Mouse (Mus musculus): ENCODE results near the gene Tmem201. TPM values are rescaled to one million over a fixed set of nuclear protein-coding genes. Genes with fewer than 3 reads are reported as not detected.

The Tmem201 gene
- polyA plus RNA-seq, 1 experiment from 2014 or later: 31.0 TPM

- no peak overlapping the region for H3K9ac ChIP-seq
- 23% methylated on average over 5 of the region's 5 CpGs for WGBS
- peak; percentile 63 for ATAC-seq
Observed at GRCm38 (mm10) chr4:149710510-149710909, 27.3 kb downstream of the Tmem201 start.

GRCm38 (mm10) chr4:149705941-149706340 is 31.9 kb downstream of the Tmem201 start:
- no peaks in the 10 kb centered on the region for H3K27me3 ChIP-seq
- H3K9me3 ChIP-seq (replicated peaks): no peaks in the 10 kb centered on the region
- no peak overlapping the region for H3K4me2 ChIP-seq
- H3K27ac ChIP-seq: no peak overlapping the region
- H3K4me1 ChIP-seq: no peaks in the 10 kb centered on the region
- H3K9ac ChIP-seq: no peak overlapping the region
- H3K4me3 ChIP-seq: no peak overlapping the region
- WGBS: 91% methylated on average over 8 of the region's 8 CpGs
- no peaks in the 10 kb centered on the region for H3K36me3 ChIP-seq (ENCODE audit: poor library complexity, severe bottlenecking)
- no peak for ATAC-seq

More at GRCm38 (mm10) chr4:149710510-149710909, 27.3 kb downstream of the Tmem201 start:
- no peak overlapping the region for H3K27ac ChIP-seq
- no peaks in the 10 kb centered on the region for H3K27me3 ChIP-seq
- H3K4me2 ChIP-seq: no peak overlapping the region
- H3K4me3 ChIP-seq: no peak overlapping the region
- peaks cover 11% of the 10 kb centered on the region for H3K36me3 ChIP-seq (ENCODE audit: poor library complexity, severe bottlenecking)
- no peaks in the 10 kb centered on the region for H3K9me3 ChIP-seq (replicated peaks)
- H3K4me1 ChIP-seq: no peaks in the 10 kb centered on the region

GRCm38 (mm10) chr4:149705298-149705697 is 32.5 kb downstream of the Tmem201 start:
- no peak overlapping the region for H3K9ac ChIP-seq
- no peak overlapping the region for H3K27ac ChIP-seq
- no peak for ATAC-seq
- H3K4me2 ChIP-seq: no peak overlapping the region
- H3K9me3 ChIP-seq (replicated peaks): no peaks in the 10 kb centered on the region
- 0 out of 2 replicates have a peak, but pooled peaks cover 2% of the 10 kb centered on the region for H3K27me3 ChIP-seq
- no peaks in the 10 kb centered on the region for H3K4me1 ChIP-seq
- no peaks in the 10 kb centered on the region for H3K36me3 ChIP-seq (ENCODE audit: poor library complexity, severe bottlenecking)
- 83% methylated on average over 7 of the region's 7 CpGs for WGBS
- no peak overlapping the region for H3K4me3 ChIP-seq

- Histone ChIP-seq H3K27ac (no peak within 1 kb of the TSS), H3K27me3 (peaks cover 20% of the 10 kb centered on the region), H3K4me1 (peaks cover 10% of the 10 kb centered on the region), H3K4me3 (no peak within 1 kb of the TSS), H3K9me3 (replicated peaks) (no peaks in the 10 kb centered on the region), H3K36me3 (ENCODE audit: poor library complexity, severe bottlenecking) (no peaks in the 10 kb centered on the region), H3K9ac (no peak within 1 kb of the TSS), H3K4me2 (no peak within 1 kb of the TSS)
- WGBS: 81% methylated on average over 19 of the region's 19 CpGs
- ATAC-seq: no peak
Observed at GRCm38 (mm10) chr4:149702210-149702979, 35.4 kb downstream of the Tmem201 start, which contains the start of gene Pik3cd. TSS of gene Pik3cd (minus strand) at chr4:149702571.

- peaks cover 10% of the 10 kb centered on the region for H3K4me1 ChIP-seq
- WGBS: 59% methylated on average over 18 of the region's 18 CpGs
- no peak overlapping the region for H3K4me2 ChIP-seq
- H3K27ac ChIP-seq: no peak overlapping the region
- no peak for ATAC-seq
- no peaks in the 10 kb centered on the region for H3K9me3 ChIP-seq (replicated peaks)
- H3K36me3 ChIP-seq (ENCODE audit: poor library complexity, severe bottlenecking): no peaks in the 10 kb centered on the region
- H3K27me3 ChIP-seq: peaks cover 27% of the 10 kb centered on the region
- no peak overlapping the region for H3K9ac ChIP-seq
- no peak overlapping the region for H3K4me3 ChIP-seq
Observed at GRCm38 (mm10) chr4:149701426-149702209, 36.2 kb downstream of the Tmem201 start.

GRCm38 (mm10) chr4:149699953-149700352 is 37.9 kb downstream of the Tmem201 start:
- Histone ChIP-seq H3K9ac (no peak overlapping the region), H3K4me1 (peaks cover 10% of the 10 kb centered on the region), H3K27ac (no peak overlapping the region), H3K27me3 (peaks cover 38% of the 10 kb centered on the region), H3K4me3 (no peak overlapping the region), H3K4me2 (no peak overlapping the region), H3K9me3 (replicated peaks) (no peaks in the 10 kb centered on the region), H3K36me3 (ENCODE audit: poor library complexity, severe bottlenecking) (no peaks in the 10 kb centered on the region)
- WGBS: 76% methylated on average over 4 of the region's 4 CpGs
- ATAC-seq: no peak

- peak overlapping the region; percentile 68 for H3K9ac ChIP-seq
- no peak overlapping the region for H3K27ac ChIP-seq
- WGBS: under 1% methylated on average over 35 of the region's 35 CpGs
- ATAC-seq: peak; percentile 84
- peaks cover 38% of the 10 kb centered on the region for H3K27me3 ChIP-seq
- H3K4me1 ChIP-seq: peaks cover 10% of the 10 kb centered on the region
- H3K4me2 ChIP-seq: peak overlapping the region; percentile 76
- H3K9me3 ChIP-seq (replicated peaks): no peaks in the 10 kb centered on the region
- no peaks in the 10 kb centered on the region for H3K36me3 ChIP-seq (ENCODE audit: poor library complexity, severe bottlenecking)
- peak overlapping the region; percentile 47 for H3K4me3 ChIP-seq
Observed at GRCm38 (mm10) chr4:149698197-149698821, 39.5 kb downstream of the Tmem201 start.

- Histone ChIP-seq H3K9ac (peak overlapping the region; percentile 68), H3K9me3 (replicated peaks) (no peaks in the 10 kb centered on the region), H3K27me3 (peaks cover 38% of the 10 kb centered on the region), H3K36me3 (ENCODE audit: poor library complexity, severe bottlenecking) (no peaks in the 10 kb centered on the region), H3K27ac (no peak overlapping the region), H3K4me2 (peak overlapping the region; percentile 76), H3K4me3 (peak overlapping the region; percentile 47), H3K4me1 (peaks cover 10% of the 10 kb centered on the region)
- WGBS: 21% methylated on average over 15 of the region's 15 CpGs
- no peak for ATAC-seq
Observed at GRCm38 (mm10) chr4:149697506-149698196, 40.2 kb downstream of the Tmem201 start.

- ATAC-seq: no peak
- Histone ChIP-seq H3K4me1 (peaks cover 10% of the 10 kb centered on the region), H3K9ac (no peak overlapping the region), H3K9me3 (replicated peaks) (no peaks in the 10 kb centered on the region), H3K4me2 (no peak overlapping the region), H3K27ac (peak overlapping the region; percentile 12; the same call in 1 of the 2 replicates), H3K36me3 (ENCODE audit: poor library complexity, severe bottlenecking) (no peaks in the 10 kb centered on the region), H3K4me3 (no peak overlapping the region), H3K27me3 (peaks cover 38% of the 10 kb centered on the region)
- 37% methylated on average over 16 of the region's 16 CpGs for WGBS
Observed at GRCm38 (mm10) chr4:149696189-149696971, 41.5 kb downstream of the Tmem201 start.

- peaks cover 9% of the 10 kb centered on the region; the same call in 1 of the 2 replicates for H3K27me3 ChIP-seq
- H3K9me3 ChIP-seq (replicated peaks): no peaks in the 10 kb centered on the region
- no peak overlapping the region for H3K4me3 ChIP-seq
- no peaks in the 10 kb centered on the region for H3K36me3 ChIP-seq (ENCODE audit: poor library complexity, severe bottlenecking)
- no peaks in the 10 kb centered on the region for H3K4me1 ChIP-seq
- H3K27ac ChIP-seq: no peak overlapping the region
- ATAC-seq: no peak
- H3K9ac ChIP-seq: no peak overlapping the region
- no peak overlapping the region for H3K4me2 ChIP-seq
- 86% methylated on average over 8 of the region's 8 CpGs for WGBS
Observed at GRCm38 (mm10) chr4:149691368-149691767, 46.5 kb downstream of the Tmem201 start.

GRCm38 (mm10) chr4:149690828-149691280 is 47.0 kb downstream of the Tmem201 start:
- H3K4me3 ChIP-seq: no peak overlapping the region
- H3K9me3 ChIP-seq (replicated peaks): no peaks in the 10 kb centered on the region
- no peak for ATAC-seq
- WGBS: 92% methylated on average over 8 of the region's 8 CpGs
- no peak overlapping the region for H3K27ac ChIP-seq
- peaks cover 3% of the 10 kb centered on the region; the same call in 1 of the 2 replicates for H3K27me3 ChIP-seq
- H3K9ac ChIP-seq: no peak overlapping the region
- H3K4me2 ChIP-seq: no peak overlapping the region
- H3K36me3 ChIP-seq (ENCODE audit: poor library complexity, severe bottlenecking): no peaks in the 10 kb centered on the region
- H3K4me1 ChIP-seq: no peaks in the 10 kb centered on the region

Measured in forebrain, embryonic 13.5 days (tissue).